Mouse (Mus musculus) erythroid progenitor cell, adult 5-6 weeks (primary cell): Measurements from ENCODE around the gene Tspan4. TPM values are rescaled to one million over a fixed set of nuclear protein-coding genes. Genes with fewer than 3 reads are reported as not detected.

Source experiments
- ATAC-seq: replicated peaks from 2 replicates; pipeline ENCODE4 v1.8.0; 2016; ENCODE audit warnings: moderate number of reproducible peaks, mild to moderate bottlenecking, moderate TSS enrichment, inconsistent platforms; ENCODE audit not compliant: poor library complexity, low FRiP score, severe bottlenecking
- total RNA-seq, 2 experiments: library from RNA; stranded (forward) in 1 of 2; stranded (reverse) in 1 of 2; fragments of 150-400 nt in 1 of 2; fragments of 186-747, 209-891 nt in 1 of 2; gene quantifications; 2 replicates each; pipeline versions ENCODE4 v1.2.3 to v1.2.4; 2015 to 2017; ENCODE audit warnings: low replicate concordance in 2 of 2

Gene Tspan4
- total RNA-seq (2015; ENCODE audit: low replicate concordance) (1.8 and 3.8 TPM in 2 replicates), total RNA-seq (2017; ENCODE audit: low replicate concordance) (2.2 and 8.0 TPM in 2 replicates)

- ATAC-seq = peak; percentile 85
These were observed at the start of gene Tspan4, which contains the start of gene Polr2l for GRCm38 (mm10) chr7:141475011-141475804. TSS of gene Tspan4 (plus strand) at chr7:141475240. TSS of gene Polr2l (minus strand) at chr7:141475132.

GRCm38 (mm10) chr7:141426948-141427730, 47.9 kb upstream of the Tspan4 start:
- no peak for ATAC-seq

GRCm38 (mm10) chr7:141428701-141429100, 46.3 kb upstream of the Tspan4 start:
- ATAC-seq = no peak

- no peak for ATAC-seq
These were observed 45.7 kb upstream of the Tspan4 start, which contains the start of gene Cend1 for GRCm38 (mm10) chr7:141429310-141429709. TSS of gene Cend1 (minus strand) at chr7:141429491.

GRCm38 (mm10) chr7:141429840-141430584, 45.0 kb upstream of the Tspan4 start:
- no peak for ATAC-seq

- no peak for ATAC-seq
These were observed 44.3 kb upstream of the Tspan4 start for GRCm38 (mm10) chr7:141430585-141431240.

- no peak for ATAC-seq
These were observed 43.4 kb upstream of the Tspan4 start for GRCm38 (mm10) chr7:141431434-141432185.

- no peak for ATAC-seq
These were observed 42.8 kb upstream of the Tspan4 start for GRCm38 (mm10) chr7:141432186-141432611.

- no peak for ATAC-seq
These were observed 42.1 kb upstream of the Tspan4 start for GRCm38 (mm10) chr7:141432741-141433516.

GRCm38 (mm10) chr7:141433517-141434400, 41.3 kb upstream of the Tspan4 start:
- no peak for ATAC-seq

GRCm38 (mm10) chr7:141434464-141434863, 40.6 kb upstream of the Tspan4 start:
- no peak for ATAC-seq

- ATAC-seq = peak; percentile 79
These were observed 39.7 kb upstream of the Tspan4 start for GRCm38 (mm10) chr7:141435129-141435855.

GRCm38 (mm10) chr7:141435856-141436522, 39.1 kb upstream of the Tspan4 start:
- no peak for ATAC-seq

GRCm38 (mm10) chr7:141436523-141436892, 38.5 kb upstream of the Tspan4 start:
- no peak for ATAC-seq

GRCm38 (mm10) chr7:141437178-141438120, 37.6 kb upstream of the Tspan4 start, which contains the start of gene Slc25a22:
TSS of gene Slc25a22 (minus strand) at chr7:141437892.
- peak; percentile 75 for ATAC-seq
